Comparison of ENCODE assay signal across 8 mouse cellular contexts in the genomic region with DNA sequence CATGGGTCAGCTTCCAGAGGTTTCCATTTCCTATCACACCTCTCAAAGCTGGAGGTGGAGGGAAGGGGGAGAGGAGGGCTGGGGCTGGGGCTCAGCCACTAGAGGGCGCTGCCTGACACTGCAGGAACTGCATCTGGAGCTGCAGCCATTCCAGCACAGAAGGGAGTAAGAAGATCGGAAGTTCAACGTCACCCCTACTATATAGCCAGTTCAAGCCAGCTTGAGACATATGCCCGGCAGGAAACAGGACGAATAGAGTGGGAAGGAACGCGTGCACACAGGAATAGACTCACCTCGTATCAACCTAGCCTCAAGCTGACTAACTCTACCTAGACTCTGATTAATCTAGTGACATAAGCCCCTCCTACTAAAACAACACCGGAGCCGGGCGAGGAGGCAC. TPM values are rescaled to one million over a fixed set of nuclear protein-coding genes. Genes with fewer than 3 reads are reported as not detected.
DNase-seq lines count a peak whose midpoint lies in the region; ATAC-seq lines count a peak whose summit lies in the region.

No protein-coding gene starts in this region.

- DNase-seq in neural tube, embryonic 10.5 days (ENCODE audit: extremely low spot score, low spot score), result peak; percentile 51
- DNase-seq in brain, adult 2 months (ENCODE audit: low read depth, low spot score), result peak; percentile 77
- peak; percentile 41 to 46 for DNase-seq in gastrocnemius, adult 8-10 months (ENCODE audit: low spot score in 2 of 2)
- peak; percentile 82 for DNase-seq in kidney, adult 18-20 months
- peak; percentile 46 for DNase-seq in liver, embryonic 13.5 days
- DNase-seq in retina, postnatal 1 day, result peak; percentile 76
- peak; percentile 89 for DNase-seq in thymus, postnatal 4 days

- H3K36me3 ChIP-seq in neural tube, embryonic 15.5 days, result no peaks in the 10 kb centered on the region
- no peaks in the 10 kb centered on the region for H3K36me3 ChIP-seq in liver, embryonic 13.5 days

- no peaks in the 10 kb centered on the region for H3K4me1 ChIP-seq in neural tube, embryonic 15.5 days
- H3K4me1 ChIP-seq in liver, embryonic 13.5 days (replicated peaks), result no peaks in the 10 kb centered on the region

- no peak overlapping the region for H3K9ac ChIP-seq in neural tube, embryonic 15.5 days (replicated peaks)
- H3K9ac ChIP-seq in liver, embryonic 13.5 days, result no peak overlapping the region

- no peaks in the 10 kb centered on the region for H3K27me3 ChIP-seq in neural tube, embryonic 15.5 days (replicated peaks)
- no peaks in the 10 kb centered on the region for H3K27me3 ChIP-seq in liver, embryonic 13.5 days

- H3K4me2 ChIP-seq in neural tube, embryonic 15.5 days, result no peak overlapping the region
- peak overlapping the region; percentile 22 for H3K4me2 ChIP-seq in liver, embryonic 13.5 days

- no peak overlapping the region for H3K27ac ChIP-seq in neural tube, embryonic 15.5 days (replicated peaks)
- no peak overlapping the region for H3K27ac ChIP-seq in liver, embryonic 13.5 days

- no peak for ATAC-seq in neural tube, embryonic 15.5 days (ENCODE audit: low FRiP score)
- peak; percentile 54 for ATAC-seq in liver, embryonic 13.5 days (ENCODE audit: low read depth)

- 35% methylated on average over 11 of the region's 11 CpGs for WGBS in neural tube, embryonic 15.5 days
- 19% methylated on average over 11 of the region's 11 CpGs for WGBS in liver, embryonic 13.5 days (ENCODE audit: insufficient replicate concordance)

- H3K4me3 ChIP-seq in neural tube, embryonic 15.5 days (replicated peaks), result no peak overlapping the region
- H3K4me3 ChIP-seq in liver, embryonic 13.5 days (replicated peaks), result no peak overlapping the region

- H3K9me3 ChIP-seq in neural tube, embryonic 15.5 days (replicated peaks), result no peaks in the 10 kb centered on the region
- H3K9me3 ChIP-seq in liver, embryonic 13.5 days (replicated peaks), result 0 out of 2 replicates have a peak, but pooled peaks cover 3% of the 10 kb centered on the region

RNA-seq across cellular contexts. Expression of gene Vsig10, which starts 11.2 kb away (rescaled TPM):
- polyA plus RNA-seq in neural tube, embryonic 15.5 days (2015; fragmentation: Nextera tagmentation; extraction: Ambion mirVana), result 1.8 and 2.5 TPM in 2 replicates
- total RNA-seq in gastrocnemius, adult 8-10 months (2022), result 1 to 10 TPM; 5.5 to 7.5 (median 6.9) TPM
- 1.7 TPM in 2 replicates for polyA plus RNA-seq in liver, embryonic 13.5 days (2015; fragmentation: Nextera tagmentation; extraction: Ambion mirVana)

RNA-seq across cellular contexts. Expression of gene Pebp1, which starts 20.3 kb away (rescaled TPM):
- polyA plus RNA-seq in neural tube, embryonic 15.5 days (2015; fragmentation: Nextera tagmentation; extraction: Ambion mirVana), result 1,021 and 1,056 TPM in 2 replicates
- total RNA-seq in gastrocnemius, adult 8-10 months (2022), result 100 to 1,000 TPM; 366 to 419 (median 400) TPM
- polyA plus RNA-seq in liver, embryonic 13.5 days (2015; fragmentation: Nextera tagmentation; extraction: Ambion mirVana), result 275 and 276 TPM in 2 replicates

RNA-seq across cellular contexts. Expression of gene Wsb2, which starts 49.4 kb away (rescaled TPM):
- 255 and 299 TPM in 2 replicates for polyA plus RNA-seq in neural tube, embryonic 15.5 days (2015; fragmentation: Nextera tagmentation; extraction: Ambion mirVana)
- 100 to 1,000 TPM in 3 of 4 experiments, 10 to 100 TPM in 1; 94.3 to 146 (median 115) TPM for total RNA-seq in gastrocnemius, adult 8-10 months (2022)
- 19.4 and 19.8 TPM in 2 replicates for polyA plus RNA-seq in liver, embryonic 13.5 days (2015; fragmentation: Nextera tagmentation; extraction: Ambion mirVana)

Comparison
In these comparisons a context has a peak if more than half of its experiments do, and no peak if none do; other contexts are left out.
1. RNA of gene Wsb2, which starts 49.4 kb away (polyA plus RNA-seq): 255 to 299 TPM in neural tube, embryonic 15.5 days; 19.4 to 19.8 TPM in liver, embryonic 13.5 days; every median in the first group is over 10 times any median in the second.
2. Peak in every context shown above with its lines, with median percentiles within 50 percentile points of each other: DNase-seq.